Comparison of ENCODE assay signal across 32 mouse cellular contexts in the genomic region with DNA sequence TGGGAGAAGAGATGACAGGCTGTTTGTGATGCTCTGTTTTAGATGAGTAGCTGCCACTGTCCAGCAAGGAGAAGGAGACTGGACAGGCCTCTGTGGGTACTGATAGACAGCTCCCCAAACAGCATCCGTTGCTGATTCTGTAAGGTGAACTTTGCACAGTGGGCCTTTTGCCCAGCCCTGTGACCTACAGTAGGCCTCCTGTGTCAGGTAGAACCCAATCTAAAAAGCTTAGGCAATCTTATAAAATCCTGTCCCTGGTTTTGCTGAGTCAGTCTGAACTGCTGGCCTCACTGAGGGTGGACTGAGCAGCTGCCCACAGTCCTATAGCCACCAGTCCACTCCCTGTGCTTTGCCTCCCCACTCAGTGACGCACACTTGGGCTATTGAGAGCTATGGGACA. TPM values are rescaled to one million over a fixed set of nuclear protein-coding genes. Genes with fewer than 3 reads are reported as not detected.
DNase-seq lines count a peak whose midpoint lies in the region; ATAC-seq and TF ChIP-seq lines count a peak whose summit lies in the region.
"Had no signal": no experiment of that assay in that cellular context is flagged by ENCODE, and none has a peak within 500 bp of the region (broad histone marks: within the 10 kb centered on the region; RNA-seq: fewer than 3 reads in every experiment).

No protein-coding gene starts in this region.

- H3K27me3 ChIP-seq in kidney, adult 2 months (replicated peaks; ENCODE audit: control insufficient read depth, insufficient read depth, low read length): no peaks in the 10 kb centered on the region
- no peaks in the 10 kb centered on the region for H3K27me3 ChIP-seq in kidney, embryonic 16.5 days (ENCODE audit: insufficient read depth, low read length)
- no peaks in the 10 kb centered on the region for H3K27me3 ChIP-seq in liver, embryonic 16.5 days (ENCODE audit: control insufficient read depth, insufficient read depth, low read depth, low read length)
- H3K27me3 ChIP-seq: embryonic facial prominence, embryonic 13.5 days; heart, embryonic 12.5 days; limb, embryonic 15.5 days had no signal

- no peak for TF ChIP-seq POLR2A in kidney, adult 2 months (IDR thresholded peaks at IDR 0.05; ENCODE audit: low read depth, low read length)
- no peak for TF ChIP-seq POLR2A in lung, adult 2 months (IDR thresholded peaks at IDR 0.05; ENCODE audit: borderline replicate concordance, extremely low read depth, low read depth, low read length)

- WGBS in kidney, adult 2 months: 55% methylated on average over 2 of the region's 2 CpGs
- WGBS in kidney, embryonic 16.5 days: 72% methylated on average over 2 of the region's 2 CpGs
- 61% methylated on average over 2 of the region's 2 CpGs for WGBS in liver, embryonic 16.5 days (ENCODE audit: insufficient replicate concordance)
- 80% methylated on average over 2 of the region's 2 CpGs for WGBS in lung, adult 2 months

- H3K36me3 ChIP-seq in kidney, adult 2 months (ENCODE audit: control insufficient read depth, insufficient read depth, low read length): no peaks in the 10 kb centered on the region
- H3K36me3 ChIP-seq in kidney, embryonic 16.5 days (ENCODE audit: insufficient read depth, low read length): no peaks in the 10 kb centered on the region
- H3K36me3 ChIP-seq in liver, embryonic 16.5 days (ENCODE audit: control insufficient read depth, insufficient read depth): no peaks in the 10 kb centered on the region
- H3K36me3 ChIP-seq: forebrain, embryonic 10.5 days; forebrain, embryonic 15.5 days; hindbrain, embryonic 13.5 days; limb, embryonic 10.5 days; midbrain, embryonic 15.5 days; neural tube, embryonic 15.5 days had no signal

- no peak overlapping the region for H3K27ac ChIP-seq in kidney, adult 2 months (ENCODE audit: insufficient read depth, low read depth, low read length)
- no peak overlapping the region for H3K27ac ChIP-seq in kidney, embryonic 16.5 days (ENCODE audit: low read length)
- no peak overlapping the region for H3K27ac ChIP-seq in liver, embryonic 16.5 days (ENCODE audit: low read length)
- H3K27ac ChIP-seq: embryonic facial prominence, embryonic 13.5 days; forebrain, embryonic 10.5 days; forebrain, embryonic 15.5 days; gastrocnemius, adult 2 months; heart, adult 2 months; hindbrain, embryonic 13.5 days; kidney, postnatal 0 days; limb, embryonic 10.5 days; limb, embryonic 15.5 days; midbrain, embryonic 15.5 days; neural tube, embryonic 15.5 days had no signal

- H3K9me3 ChIP-seq in kidney, embryonic 16.5 days (ENCODE audit: low read length): no peaks in the 10 kb centered on the region
- no peaks in the 10 kb centered on the region for H3K9me3 ChIP-seq in liver, embryonic 16.5 days (replicated peaks; ENCODE audit: control insufficient read depth, low read length)
- H3K9me3 ChIP-seq: embryonic facial prominence, embryonic 13.5 days; forebrain, embryonic 10.5 days; forebrain, embryonic 15.5 days; heart, embryonic 12.5 days; hindbrain, embryonic 13.5 days; limb, embryonic 10.5 days; limb, embryonic 15.5 days; midbrain, embryonic 15.5 days; neural tube, embryonic 15.5 days had no signal

- no peaks in the 10 kb centered on the region for H3K4me1 ChIP-seq in kidney, adult 2 months (ENCODE audit: control insufficient read depth, insufficient read depth, low read length)
- no peaks in the 10 kb centered on the region; the same call in 1 of the 2 replicates for H3K4me1 ChIP-seq in kidney, embryonic 16.5 days (ENCODE audit: insufficient read depth, low read length)
- H3K4me1 ChIP-seq in liver, embryonic 16.5 days (ENCODE audit: control insufficient read depth, low read depth, low read length): no peaks in the 10 kb centered on the region
- H3K4me1 ChIP-seq in lung, adult 2 months (ENCODE audit: control insufficient read depth, insufficient read depth, low read length): no peaks in the 10 kb centered on the region

- peak; percentile 78 for DNase-seq in kidney, adult 2 months
- peak; percentile 76 for DNase-seq in kidney, adult 9 months
- DNase-seq in kidney, postnatal 25 days: peak; percentile 81 to 88
- no peak for DNase-seq in lung, adult 2 months
- no peak for DNase-seq in spleen, postnatal 36 days (ENCODE audit: low spot score in 2 of 2)
- DNase-seq: adrenal gland, postnatal 25 days; cerebellum, adult 11-12 months; cerebellum, adult 9-11 months; gastrocnemius, adult 2 months; gastrocnemius, postnatal 36 days; heart, adult 2 months; heart, postnatal 4 days; layer of hippocampus, postnatal 36 days; lung, postnatal 4 days; retina, postnatal 1 day; right cerebral cortex, postnatal 25 days; thymus, adult 18-20 months; thymus, postnatal 25 days had no signal

- ATAC-seq in kidney, embryonic 16.5 days (ENCODE audit: low FRiP score, low TSS enrichment): no peak
- peak; percentile 67 for ATAC-seq in liver, embryonic 16.5 days (ENCODE audit: low read depth)
- ATAC-seq: CD4-positive, CD25-positive, alpha-beta regulatory T cell, adult 4 months; forebrain, embryonic 15.5 days; lung, postnatal 0 days; midbrain, embryonic 15.5 days had no signal

- no peak overlapping the region for H3K4me3 ChIP-seq in kidney, adult 2 months (ENCODE audit: insufficient read depth, low read depth, low read length)
- no peak overlapping the region for H3K4me3 ChIP-seq in kidney, embryonic 16.5 days (ENCODE audit: low read length)
- H3K4me3 ChIP-seq in liver, embryonic 16.5 days (ENCODE audit: low read depth, low read length): no peak overlapping the region
- H3K4me3 ChIP-seq in lung, adult 2 months (replicated peaks; ENCODE audit: extremely low read depth, low read depth, low read length): no peak overlapping the region
- H3K4me3 ChIP-seq: embryonic facial prominence, embryonic 13.5 days; forebrain, embryonic 10.5 days; forebrain, embryonic 15.5 days; gastrocnemius, adult 2 months; heart, adult 2 months; heart, embryonic 12.5 days; hindbrain, embryonic 13.5 days; limb, embryonic 10.5 days; limb, embryonic 15.5 days; midbrain, embryonic 15.5 days; neural tube, embryonic 15.5 days had no signal

- H3K9ac ChIP-seq in kidney, embryonic 16.5 days (replicated peaks; ENCODE audit: low read length): no peak overlapping the region
- H3K9ac ChIP-seq in liver, embryonic 16.5 days (ENCODE audit: low read depth, low read length): no peak overlapping the region
- H3K9ac ChIP-seq: embryonic facial prominence, embryonic 13.5 days; forebrain, embryonic 15.5 days; heart, embryonic 12.5 days; hindbrain, embryonic 13.5 days; limb, embryonic 15.5 days; midbrain, embryonic 15.5 days; neural tube, embryonic 15.5 days had no signal

- H3K4me2 ChIP-seq in kidney, embryonic 16.5 days (replicated peaks; ENCODE audit: low read depth, low read length): no peak overlapping the region
- H3K4me2 ChIP-seq in liver, embryonic 16.5 days (ENCODE audit: low read depth, low read length): no peak overlapping the region
- H3K4me2 ChIP-seq: embryonic facial prominence, embryonic 13.5 days; forebrain, embryonic 15.5 days; heart, embryonic 12.5 days; hindbrain, embryonic 13.5 days; limb, embryonic 15.5 days; midbrain, embryonic 15.5 days; neural tube, embryonic 15.5 days had no signal

- TF ChIP-seq CTCF in kidney, adult 2 months (conservative IDR thresholded peaks at IDR 0.05; ENCODE audit: insufficient read depth, insufficient read length, low read depth, low read length): no peak
- TF ChIP-seq CTCF in lung, adult 2 months (IDR thresholded peaks at IDR 0.05; ENCODE audit: insufficient read depth, low read length): no peak

RNA-seq across cellular contexts. Expression of a gene that starts 35.3 kb away (rescaled TPM):
- 0.06 TPM in 1 of 2 replicates, not detected in the other for polyA plus RNA-seq in kidney, adult 2 months (2012; rRNA removed)
- not detected in 2 replicates for polyA plus RNA-seq in kidney, embryonic 16.5 days (2015; fragmentation: Nextera tagmentation; extraction: Ambion mirVana)
- polyA plus RNA-seq in liver, embryonic 16.5 days (2015; fragmentation: Nextera tagmentation; extraction: Ambion mirVana): not detected in 2 replicates
- 0.53 and 1.1 TPM in 2 replicates for polyA plus RNA-seq in lung, adult 2 months (2012; rRNA removed)
- polyA plus RNA-seq: CD4-positive, CD25-positive, alpha-beta regulatory T cell, adult 4 months; embryonic facial prominence, embryonic 13.5 days; heart, embryonic 12.5 days; limb, embryonic 10.5 days had no signal

Comparison
In these comparisons a context has a peak if more than half of its experiments do, and no peak if none do; other contexts are left out.
1. DNase-seq: peak in kidney, adult 2 months (single experiment), kidney, adult 9 months (single experiment) and kidney, postnatal 25 days (2 of 2); none in lung, adult 2 months (single experiment) and spleen, postnatal 36 days (0 of 2).